Mouse (Mus musculus): ENCODE measurements around the gene Gfra1.

Gene Gfra1

GRCm38 (mm10) chr19:58389466-58389865, 66.2 kb downstream of the Gfra1 start:
- no peak for DNase-seq

DNA sequence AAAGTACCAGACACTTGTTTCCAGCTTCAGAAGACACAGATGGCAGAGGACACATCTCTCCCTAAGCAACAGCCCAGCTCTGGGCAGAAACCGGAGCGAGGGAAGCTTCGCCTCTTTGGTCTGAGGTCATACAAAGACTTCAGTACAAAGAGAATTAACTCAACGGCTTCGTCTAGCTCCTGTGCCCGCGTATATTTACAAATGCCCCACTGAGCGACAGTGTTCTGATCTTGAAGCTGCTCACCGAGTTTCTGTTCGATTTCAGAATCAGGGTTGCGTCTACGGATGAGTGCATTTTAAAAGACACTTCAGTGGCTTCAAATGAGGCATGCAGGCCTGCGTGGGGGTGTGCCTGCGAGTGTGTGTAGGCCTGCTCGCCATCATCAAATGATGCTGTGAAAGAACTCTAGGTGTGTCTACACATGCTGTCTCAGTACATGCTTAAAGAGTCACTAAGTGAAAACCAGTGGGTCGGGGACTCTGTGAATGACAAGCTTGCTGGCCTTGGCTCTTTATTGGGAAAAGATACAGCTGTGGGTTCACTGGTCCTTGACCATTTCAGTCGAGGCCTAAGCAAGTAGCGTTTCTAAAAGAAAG, 66.8 kb downstream of the Gfra1 start:
- no peak for DNase-seq

- no peak for DNase-seq
Observed at GRCm38 (mm10) chr19:58383273-58383672, 72.4 kb downstream of the Gfra1 start.

DNA sequence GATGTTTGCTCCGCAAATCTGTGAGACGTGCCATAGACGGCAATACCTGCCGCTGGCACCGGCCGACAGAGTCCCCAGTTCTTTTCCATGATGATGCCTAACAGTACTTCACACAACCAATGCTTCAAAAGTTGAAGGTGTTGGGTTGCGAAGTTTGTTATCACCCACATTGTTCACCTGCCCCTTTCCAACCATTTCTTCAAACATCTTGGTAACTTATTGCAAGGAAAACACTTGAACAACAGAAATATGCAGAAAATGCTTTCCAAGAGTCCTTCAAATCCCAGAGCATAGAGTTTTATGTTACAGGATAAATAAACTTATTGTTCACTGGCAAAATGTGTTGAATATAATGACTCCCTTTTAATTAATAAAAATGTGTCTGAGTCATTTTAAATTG, 73.2 kb downstream of the Gfra1 start:
- DNase-seq = no peak

GRCm38 (mm10) chr19:58377969-58378368, 77.7 kb downstream of the Gfra1 start:
- no peak for DNase-seq

DNA sequence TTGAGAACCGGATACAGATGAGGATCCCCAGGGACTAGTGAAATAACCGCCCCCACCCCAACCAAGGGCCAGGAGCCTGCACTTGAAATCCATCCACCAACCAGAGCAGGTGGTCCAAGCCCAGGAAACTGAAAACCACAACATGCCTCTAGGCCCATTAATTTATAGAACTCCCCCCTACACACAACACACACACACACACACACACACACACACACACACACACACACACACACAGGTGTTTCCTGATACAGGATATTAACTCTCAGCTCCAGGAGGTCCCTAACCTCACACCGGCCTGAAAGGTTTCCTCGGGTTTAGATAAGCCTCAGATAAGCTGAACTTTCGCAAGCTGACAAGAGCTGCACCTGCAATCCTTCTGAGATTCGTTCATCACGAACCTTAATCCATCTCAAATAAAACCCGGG, 79.0 kb downstream of the Gfra1 start:
- DNase-seq = no peak

- DNase-seq = no peak
Observed at GRCm38 (mm10) chr19:58374648-58375047, 81.1 kb downstream of the Gfra1 start.

DNA sequence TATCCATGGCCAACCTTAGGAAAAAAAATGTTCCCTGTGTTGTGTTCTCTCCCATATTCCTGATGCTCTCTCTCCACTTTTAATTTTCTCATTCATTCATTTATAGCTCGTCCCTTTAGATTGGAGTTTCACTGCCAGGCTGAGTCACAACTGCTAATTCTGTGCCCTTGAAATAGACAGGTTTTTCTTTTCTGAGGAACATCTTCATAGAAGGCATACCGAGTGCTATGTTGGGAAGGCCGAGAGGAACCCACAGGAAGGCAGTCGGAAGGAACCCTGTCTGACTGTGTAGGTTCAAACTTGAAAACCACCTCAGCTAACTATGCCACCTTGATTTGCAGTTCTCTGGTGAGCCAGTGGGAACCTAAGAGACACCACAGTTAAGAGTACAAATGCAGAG, 81.6 kb downstream of the Gfra1 start:
- DNase-seq = no peak

DNA sequence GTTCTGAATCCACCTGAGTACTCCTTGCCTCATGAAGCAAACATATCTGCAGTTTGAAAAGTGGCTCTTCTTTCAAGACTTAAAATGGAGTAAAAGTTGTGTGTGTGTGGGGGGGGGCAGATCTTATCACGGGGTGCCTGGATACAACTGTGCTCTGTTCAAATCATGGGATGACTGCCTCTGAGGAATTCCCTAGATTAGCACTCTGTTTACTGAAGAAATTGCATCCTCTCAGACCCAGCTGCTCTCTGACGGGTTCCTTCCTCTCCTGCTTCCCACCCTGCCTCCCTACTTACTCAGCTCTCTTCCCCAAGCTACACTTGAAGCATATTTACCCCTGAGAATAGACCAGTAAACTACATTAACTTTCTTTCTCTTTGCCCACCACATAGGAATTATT, 87.2 kb downstream of the Gfra1 start:
- no peak for DNase-seq

DNA sequence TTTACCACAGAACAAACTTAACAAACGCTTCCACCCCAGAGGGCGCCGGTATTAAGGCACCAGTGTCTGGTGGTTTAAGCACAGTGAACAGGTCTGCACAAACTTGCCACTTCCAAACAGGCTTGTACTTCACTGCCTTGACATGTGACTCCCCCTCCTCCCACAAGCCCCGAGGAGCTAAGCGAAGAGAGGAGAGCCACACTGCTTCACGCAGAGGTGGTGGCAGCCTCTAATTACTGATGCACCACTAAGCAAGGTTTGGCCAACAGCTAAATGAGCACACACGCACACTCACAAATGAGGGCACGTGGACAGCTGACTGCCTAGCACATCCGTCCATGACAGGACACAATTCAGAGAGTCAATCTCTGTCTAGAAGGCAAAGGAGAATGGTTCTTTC, 91.0 kb downstream of the Gfra1 start:
- DNase-seq = no peak

- no peak for DNase-seq
Observed at GRCm38 (mm10) chr19:58360982-58361381, 94.7 kb downstream of the Gfra1 start.

GRCm38 (mm10) chr19:58358063-58358462, 97.6 kb downstream of the Gfra1 start:
- DNase-seq = no peak

GRCm38 (mm10) chr19:58353953-58354352, 101.8 kb downstream of the Gfra1 start:
- DNase-seq = no peak

DNA sequence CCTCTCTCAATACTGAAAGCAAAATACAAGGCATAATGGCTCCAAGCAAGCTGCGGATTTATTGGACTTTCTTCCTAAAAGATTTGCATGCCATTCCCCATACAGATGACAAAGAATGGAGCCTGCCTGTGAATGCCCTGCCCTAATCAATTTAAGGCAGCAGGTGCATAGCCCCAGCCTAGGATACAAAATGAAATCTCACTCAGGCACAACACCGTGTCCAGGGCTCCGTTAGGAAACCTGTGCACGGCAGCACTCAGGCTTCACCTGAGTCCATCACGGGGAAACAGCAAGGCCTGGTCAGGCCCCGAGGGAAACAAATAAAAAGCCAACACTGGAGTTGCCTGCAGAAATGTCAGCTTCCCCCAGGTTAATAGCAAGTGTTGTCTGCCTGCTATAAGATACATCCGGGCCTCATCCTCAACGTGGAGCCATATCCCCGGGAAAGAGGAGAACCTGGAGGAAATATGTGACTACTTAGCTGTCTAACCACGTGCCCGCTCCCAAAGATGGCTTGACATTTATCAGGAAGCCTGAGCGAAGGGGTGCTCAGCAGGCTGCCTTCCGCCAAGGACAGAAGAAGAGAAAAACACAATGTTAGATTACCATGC, 102.3 kb downstream of the Gfra1 start:
- no peak for DNase-seq

- DNase-seq = no peak
Observed at GRCm38 (mm10) chr19:58349890-58350408, 105.8 kb downstream of the Gfra1 start.

- DNase-seq = no peak
Observed at GRCm38 (mm10) chr19:58345137-58345536, 110.6 kb downstream of the Gfra1 start.

GRCm38 (mm10) chr19:58341351-58341750, 114.4 kb downstream of the Gfra1 start:
- no peak for DNase-seq

DNA sequence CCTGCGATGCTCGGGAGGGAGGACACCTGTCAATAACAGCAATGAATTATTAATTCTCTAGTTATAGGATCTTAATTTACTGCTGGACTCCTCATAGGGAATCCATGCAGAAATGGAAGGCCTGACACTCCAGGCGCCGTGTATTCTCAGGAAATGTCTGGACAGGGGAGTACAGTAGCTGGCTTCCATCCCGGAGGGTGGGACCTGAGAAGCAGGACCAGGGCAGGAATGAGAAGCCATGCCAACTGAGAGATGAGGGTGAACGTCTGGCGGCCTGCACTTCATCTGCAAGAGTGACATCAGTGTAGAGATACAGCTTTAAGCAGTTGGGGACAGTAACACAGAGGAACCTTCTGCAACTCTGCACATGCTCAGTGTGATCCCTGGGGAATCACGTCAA, 115.5 kb downstream of the Gfra1 start:
- DNase-seq = no peak

DNA sequence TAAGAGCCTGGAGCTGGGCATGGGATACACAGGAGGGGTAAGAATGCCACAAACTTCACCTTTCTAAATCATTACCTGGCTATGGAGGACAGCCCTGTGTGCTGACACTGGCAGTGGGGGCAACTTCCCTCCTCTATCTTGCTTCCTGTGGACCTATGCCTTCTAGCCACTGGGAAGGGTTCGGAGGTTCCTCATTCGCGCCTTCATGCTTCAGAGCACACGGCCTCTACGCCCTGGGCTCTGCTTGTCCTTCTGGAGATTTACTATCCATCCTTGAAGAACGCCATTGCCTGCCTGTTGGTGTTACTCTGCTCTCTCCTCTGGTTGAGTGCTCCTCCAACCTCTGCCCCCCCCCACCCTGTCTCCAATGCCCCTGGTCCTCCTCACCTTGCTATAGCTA, 118.9 kb downstream of the Gfra1 start:
- no peak for DNase-seq

DNA sequence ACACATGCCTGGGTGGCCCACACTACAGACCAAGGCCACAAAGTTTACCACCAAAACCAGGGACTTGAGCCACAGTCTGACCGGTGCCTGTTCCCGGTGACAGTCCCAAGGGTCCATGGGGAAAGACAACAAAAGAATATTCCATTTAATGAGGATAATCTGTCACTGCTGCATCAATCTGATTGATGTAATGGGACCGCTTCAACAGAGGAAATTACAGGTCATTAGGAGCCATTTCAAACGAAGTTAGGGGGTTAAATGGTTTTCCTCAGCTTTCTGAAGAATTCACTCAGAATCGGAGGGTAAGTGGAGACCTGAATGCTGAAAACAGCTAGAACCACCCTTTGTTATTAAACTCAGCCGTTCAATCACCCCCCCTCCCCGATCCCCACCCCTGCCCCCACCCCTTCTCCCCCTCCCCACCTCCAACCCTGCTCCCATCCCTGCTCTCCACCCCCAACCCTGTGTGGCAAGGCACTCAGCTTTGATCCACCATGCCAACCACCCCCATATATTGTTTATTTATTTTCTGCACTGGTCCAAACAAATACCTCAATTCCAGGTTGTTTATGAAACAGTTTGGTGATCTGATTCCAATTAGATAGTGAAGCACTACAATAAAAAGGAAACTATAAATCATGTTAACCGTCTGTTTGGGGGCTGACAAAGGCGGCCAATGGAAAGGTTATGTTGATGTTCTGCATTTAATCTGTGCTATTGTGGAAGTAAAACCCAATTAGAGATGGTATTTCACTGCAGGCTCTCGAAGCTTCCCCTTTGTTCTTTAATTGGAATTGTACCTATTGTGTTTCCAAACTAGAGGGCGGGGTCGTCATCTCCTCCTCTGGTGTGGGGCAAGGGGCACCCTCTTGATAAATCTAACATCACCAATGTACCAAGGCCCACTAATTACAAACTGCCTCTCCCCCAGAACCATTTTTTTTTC, 119.9 kb downstream of the Gfra1 start:
- no peak for DNase-seq

DNA sequence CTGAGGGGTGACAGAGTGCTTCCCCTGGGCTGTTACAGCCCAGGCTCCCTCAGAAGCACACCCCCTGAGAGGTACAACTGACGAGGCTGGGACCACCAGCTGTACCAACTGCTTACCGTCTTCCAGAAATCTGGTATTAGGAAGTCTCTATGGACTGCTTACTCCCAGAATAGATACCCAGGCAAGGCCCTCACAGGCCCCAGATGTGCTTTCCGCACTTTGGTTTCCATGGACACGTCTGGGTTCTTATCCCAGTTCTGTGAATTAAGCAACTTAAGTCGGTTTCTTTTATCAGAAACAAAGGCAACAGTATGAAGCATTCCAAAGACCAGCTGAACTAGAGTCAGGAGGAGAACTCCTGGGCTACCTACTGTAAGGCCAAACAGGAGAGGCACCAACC, 126.4 kb downstream of the Gfra1 start:
- DNase-seq = no peak

- DNase-seq = no peak
Observed at GRCm38 (mm10) chr19:58328014-58328413, 127.7 kb downstream of the Gfra1 start.

DNA sequence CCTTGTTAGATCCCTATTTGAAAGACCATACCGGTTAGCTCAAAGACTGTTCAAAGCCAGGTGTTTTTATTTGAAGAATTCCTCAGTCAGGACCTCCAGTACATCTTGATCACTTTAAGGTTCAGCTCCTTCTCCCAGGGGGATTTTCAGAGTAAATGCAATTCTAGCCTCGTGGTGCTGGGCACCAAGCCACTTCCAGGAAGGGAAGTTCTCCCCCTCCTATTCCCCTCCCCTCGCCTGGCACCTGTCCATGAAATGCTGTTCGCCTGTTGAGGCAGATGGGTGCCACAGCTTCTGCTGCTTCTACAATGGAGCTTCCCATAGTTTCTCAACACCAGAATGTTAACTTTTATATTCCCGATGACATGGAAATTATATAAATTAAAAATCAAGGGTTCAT, 139.2 kb downstream of the Gfra1 start:
- DNase-seq = no peak

- no peak for DNase-seq
Observed at GRCm38 (mm10) chr19:58315681-58316080, 140.0 kb downstream of the Gfra1 start.

Data from liver (tissue).